Mouse (Mus musculus) erythroid progenitor cell, adult 5-6 weeks (primary cell): Measurements from ENCODE around the gene Gid8. TPM values are rescaled to one million over a fixed set of nuclear protein-coding genes. Genes with fewer than 3 reads are reported as not detected.

Source experiments
- ATAC-seq: replicated peaks from 2 replicates; pipeline ENCODE4 v1.8.0; 2016; ENCODE audit warnings: moderate number of reproducible peaks, mild to moderate bottlenecking, moderate TSS enrichment, inconsistent platforms; ENCODE audit not compliant: poor library complexity, low FRiP score, severe bottlenecking
- total RNA-seq, 2 experiments: library from RNA; stranded (forward) in 1 of 2; stranded (reverse) in 1 of 2; fragments of 150-400 nt in 1 of 2; fragments of 186-747, 209-891 nt in 1 of 2; gene quantifications; 2 replicates each; pipeline versions ENCODE4 v1.2.3 to v1.2.4; 2015 to 2017; ENCODE audit warnings: low replicate concordance in 2 of 2

Gene Gid8
- 193 and 195 TPM in 2 replicates for total RNA-seq (2015; ENCODE audit: low replicate concordance)
- total RNA-seq (2017; ENCODE audit: low replicate concordance), result 276 and 301 TPM in 2 replicates

DNA sequence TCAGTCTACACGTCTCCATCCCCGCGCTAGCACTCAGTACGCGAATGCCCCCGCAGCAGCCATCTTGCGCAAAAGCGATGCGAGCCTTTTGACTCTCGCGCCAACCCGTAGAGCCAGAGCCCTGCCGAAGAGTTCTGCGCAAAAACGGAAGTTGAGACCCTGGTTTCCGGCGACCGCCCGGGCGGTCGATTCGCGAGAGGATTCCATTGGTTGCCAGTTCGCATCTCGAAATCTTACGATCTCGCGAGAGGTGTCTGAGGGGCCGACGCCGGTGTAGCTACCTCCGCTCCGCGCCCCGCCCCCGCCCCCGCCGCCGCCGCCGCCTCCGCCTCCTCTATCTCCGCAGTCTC is at the start of gene Gid8, which contains the start of gene Dido1:
TSS of gene Gid8 (plus strand) at position 195 of the 350 bp plus-strand sequence.
TSS of gene Dido1 (minus strand) at position 77 of the 350 bp plus-strand sequence.
- ATAC-seq, result peak; percentile 81

DNA sequence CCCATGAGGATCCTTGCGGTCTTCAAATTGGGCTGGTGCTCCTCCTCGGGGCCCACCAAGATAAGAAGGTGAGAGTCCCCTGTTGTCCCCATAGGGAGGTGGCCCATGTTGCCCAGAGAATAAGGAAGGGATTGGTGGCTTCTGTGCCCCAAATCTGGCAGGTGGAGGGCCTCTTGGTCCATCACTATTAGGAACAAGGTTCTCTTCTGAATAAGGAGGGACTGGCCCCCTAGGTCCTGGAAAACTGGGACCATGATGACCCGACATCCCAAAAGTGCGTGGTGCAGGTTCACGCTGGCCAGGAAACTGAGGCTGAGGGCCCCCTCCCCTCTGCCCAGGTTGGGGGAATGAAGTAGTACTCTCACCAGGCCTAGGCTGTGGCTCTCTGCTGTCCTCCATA is 49.4 kb upstream of the Gid8 start:
- no peak for ATAC-seq

DNA sequence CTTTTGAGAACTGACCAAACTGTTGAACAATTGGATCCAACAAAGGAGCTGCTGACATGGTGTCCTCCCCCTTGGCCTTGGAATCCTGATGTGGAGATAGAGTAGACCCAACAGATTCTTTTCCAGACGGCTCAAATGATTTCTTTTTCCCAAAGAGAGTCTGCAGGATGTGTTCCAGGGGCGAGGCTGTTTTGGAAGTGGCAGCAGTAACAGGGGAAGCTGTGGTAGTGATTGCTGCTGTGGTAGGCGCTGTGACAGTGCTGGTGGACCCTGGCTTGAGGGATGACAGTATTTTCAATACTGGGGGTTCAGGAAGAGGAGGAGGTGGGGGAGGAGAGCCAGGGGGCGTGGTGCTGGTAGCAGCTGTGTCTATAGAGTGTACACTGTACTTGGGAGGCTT is 47.9 kb upstream of the Gid8 start:
- ATAC-seq, result no peak

DNA sequence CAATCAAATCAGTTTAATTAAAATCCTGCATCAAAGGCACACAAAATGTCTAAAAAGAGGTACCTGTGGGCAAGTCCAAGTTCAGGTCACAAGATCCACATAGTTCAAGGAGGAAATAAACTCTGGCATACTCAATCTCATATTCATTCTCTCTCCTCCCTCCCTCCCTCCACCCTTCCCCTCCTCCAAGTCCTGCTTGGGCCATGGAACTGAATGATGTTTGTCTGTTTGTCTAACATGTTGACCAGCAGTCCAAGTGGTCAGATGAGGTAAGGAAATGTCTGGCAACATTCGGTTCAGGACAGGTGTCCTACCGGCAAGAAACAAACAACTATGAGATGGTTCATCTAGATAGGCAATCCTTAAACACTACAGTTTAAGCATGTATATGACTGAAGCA is 33.2 kb upstream of the Gid8 start:
- ATAC-seq, result no peak

DNA sequence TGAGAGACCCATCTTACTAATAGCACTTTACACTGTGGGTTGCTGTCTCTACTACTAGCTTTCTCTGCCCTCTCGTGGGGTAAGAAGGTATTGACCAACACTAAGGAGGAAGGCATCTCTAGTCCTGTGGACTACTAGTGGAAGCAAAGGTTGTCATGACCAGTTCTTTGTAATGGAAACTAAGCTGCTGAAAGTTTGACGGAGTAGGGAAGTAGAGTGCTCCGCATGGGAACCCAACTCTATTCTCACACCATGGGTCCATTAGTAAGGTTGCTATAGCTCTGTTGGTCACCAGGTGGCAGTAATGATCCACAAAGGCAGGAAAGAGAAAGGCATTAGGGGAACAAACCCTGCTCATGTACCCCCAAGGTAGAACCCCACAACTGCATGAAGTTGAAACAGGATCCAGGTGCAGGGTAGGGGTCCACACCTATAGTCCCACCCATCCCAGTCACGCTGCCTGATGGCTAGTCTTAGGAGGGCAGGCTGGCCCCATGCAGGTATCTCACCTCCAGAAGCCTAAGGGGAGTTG is 31.2 kb upstream of the Gid8 start:
- peak; percentile 75 for ATAC-seq

GRCm38 (mm10) chr2:180681225-180681624 is 28.7 kb upstream of the Gid8 start:
- no peak for ATAC-seq

- peak; percentile 83 for ATAC-seq
Observed at GRCm38 (mm10) chr2:180683524-180683923, 26.4 kb upstream of the Gid8 start.

DNA sequence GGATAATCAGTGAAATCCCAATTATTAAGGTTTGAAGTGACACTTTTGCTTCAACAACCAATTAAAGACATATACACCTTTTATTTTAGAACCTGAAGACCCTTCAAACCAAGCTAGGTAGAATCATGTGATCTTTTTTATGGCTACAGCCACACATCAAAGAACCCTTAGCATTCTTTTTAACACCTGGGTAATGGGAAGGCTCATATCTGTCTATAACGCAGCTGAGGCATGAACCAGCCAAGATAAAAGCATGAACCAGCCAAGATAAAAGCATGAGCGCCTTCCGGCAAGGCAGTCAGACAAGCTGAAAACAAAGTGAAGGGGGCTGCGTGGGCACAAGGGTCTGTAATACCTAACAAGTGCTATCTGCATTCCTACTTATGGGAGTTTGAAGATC is 25.9 kb upstream of the Gid8 start:
- ATAC-seq, result no peak

GRCm38 (mm10) chr2:180689841-180690240 is 20.1 kb upstream of the Gid8 start:
- no peak for ATAC-seq

DNA sequence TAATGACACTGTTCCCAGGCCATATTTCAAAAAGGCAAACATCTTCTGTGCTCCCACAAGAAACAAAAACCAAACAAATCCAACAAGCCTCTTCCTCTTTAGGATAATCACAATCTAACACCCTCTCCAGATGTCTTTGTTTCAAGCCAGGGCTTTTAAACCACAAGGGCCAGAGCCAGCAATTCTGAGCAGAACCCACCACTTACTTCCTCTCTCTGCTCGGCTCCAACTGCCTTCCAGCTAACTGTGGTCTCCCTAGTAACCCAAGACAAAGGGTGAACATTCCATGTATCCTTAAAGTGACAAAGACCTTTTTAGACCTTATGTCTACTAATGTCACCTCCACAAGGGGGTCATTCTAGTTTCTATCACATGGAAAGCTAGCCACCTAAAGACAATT is 17.3 kb upstream of the Gid8 start:
- ATAC-seq, result no peak

- ATAC-seq, result no peak
Observed at GRCm38 (mm10) chr2:180695176-180695575, 14.7 kb upstream of the Gid8 start.

GRCm38 (mm10) chr2:180700457-180700856 is 9.5 kb upstream of the Gid8 start:
- ATAC-seq, result no peak

DNA sequence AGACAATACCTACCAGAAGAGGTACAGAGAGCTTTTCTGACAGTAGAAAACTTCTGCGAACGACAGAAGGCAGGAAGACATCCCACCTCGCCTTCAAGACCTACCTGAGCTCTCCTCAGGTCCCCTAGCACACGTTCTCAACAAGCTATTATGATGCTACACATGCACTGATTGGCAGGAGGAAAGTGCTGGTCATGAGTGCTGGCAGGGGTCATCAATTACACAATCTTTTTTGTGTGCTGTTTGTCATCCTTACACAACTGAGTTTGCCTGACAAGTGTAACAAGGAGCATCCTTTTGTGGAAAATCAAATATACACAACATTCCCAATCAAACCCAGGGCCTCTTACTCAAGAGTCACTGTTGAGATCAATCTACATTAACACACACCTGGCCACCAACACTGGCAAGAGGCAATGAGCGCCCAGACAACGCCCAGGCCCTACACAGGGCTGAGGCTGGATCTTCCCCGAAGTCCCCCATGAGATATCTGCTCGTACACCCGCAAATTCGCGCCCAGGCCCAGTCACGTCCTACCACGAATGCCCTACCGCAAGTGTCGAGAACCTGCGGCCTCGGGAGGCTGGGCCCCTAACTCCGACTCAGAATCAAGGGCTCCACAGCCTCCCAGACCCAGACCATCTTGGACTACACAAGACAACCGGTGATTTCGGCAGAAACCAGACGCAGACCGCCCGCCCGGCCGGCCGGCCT is 8.7 kb upstream of the Gid8 start:
- peak; percentile 51 for ATAC-seq

DNA sequence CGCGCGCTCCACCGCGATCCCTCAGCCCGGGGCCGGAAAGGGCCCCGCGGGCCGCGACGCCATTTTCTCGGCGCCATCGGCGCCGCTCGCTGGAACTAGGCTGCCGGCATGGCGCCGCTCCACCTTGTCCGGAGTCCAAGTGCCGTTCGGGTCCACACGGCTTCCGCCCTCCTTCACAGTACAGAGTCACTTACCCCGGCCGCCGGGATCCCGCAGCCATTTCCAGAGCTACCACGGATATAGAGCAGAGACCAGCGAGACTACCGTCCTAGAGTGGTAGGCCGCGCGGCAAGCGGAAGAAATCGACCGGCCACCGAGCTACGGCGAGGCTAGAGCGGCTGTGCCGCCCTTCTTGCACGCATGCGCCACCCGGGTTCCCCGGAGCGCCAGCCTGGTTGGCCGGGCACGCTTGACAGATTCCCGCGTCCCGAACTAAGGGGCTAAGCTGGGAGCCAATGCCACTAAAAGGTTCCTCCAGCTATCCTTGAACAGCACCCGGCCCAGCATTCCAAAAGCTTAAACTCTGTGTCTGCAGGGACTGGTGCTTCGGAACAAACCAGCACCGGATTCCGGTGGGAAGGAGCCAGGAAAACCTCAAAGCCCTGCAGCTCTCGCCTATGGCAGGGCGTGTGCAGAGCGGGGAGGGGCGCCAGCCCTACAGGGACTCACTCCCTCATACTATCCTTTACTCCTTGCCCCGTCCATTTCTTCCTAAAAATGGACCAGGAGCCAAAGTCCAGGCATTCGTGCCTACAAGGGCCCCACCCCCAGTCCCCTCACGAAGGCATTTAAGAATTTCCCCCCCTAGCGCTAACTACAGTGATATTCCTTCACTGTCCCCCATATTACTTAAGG is 7.9 kb upstream of the Gid8 start:
- peak; percentile 90 for ATAC-seq

DNA sequence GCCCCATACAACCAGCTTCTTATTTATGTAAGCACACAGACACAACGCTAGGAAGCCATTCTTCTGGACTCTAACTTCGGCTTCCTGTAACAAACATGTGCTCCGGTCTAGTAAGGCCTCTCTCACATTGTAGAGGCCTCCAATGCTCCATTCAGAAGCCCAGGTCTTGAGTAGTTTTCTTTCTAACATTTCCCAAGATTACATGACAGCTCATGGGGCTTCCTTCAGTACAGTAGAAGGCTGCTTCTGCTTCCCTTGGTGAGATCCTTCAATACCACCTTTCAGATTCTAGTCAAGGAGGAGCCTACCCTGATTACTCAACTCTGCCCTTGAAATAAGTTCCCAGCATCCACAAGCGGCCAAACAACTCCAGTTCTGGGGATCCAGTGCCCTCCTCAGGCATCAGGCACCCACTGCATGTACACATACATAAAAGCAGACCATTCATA is 7.2 kb upstream of the Gid8 start:
- no peak for ATAC-seq

GRCm38 (mm10) chr2:180703175-180703574 is 6.7 kb upstream of the Gid8 start:
- no peak for ATAC-seq

DNA sequence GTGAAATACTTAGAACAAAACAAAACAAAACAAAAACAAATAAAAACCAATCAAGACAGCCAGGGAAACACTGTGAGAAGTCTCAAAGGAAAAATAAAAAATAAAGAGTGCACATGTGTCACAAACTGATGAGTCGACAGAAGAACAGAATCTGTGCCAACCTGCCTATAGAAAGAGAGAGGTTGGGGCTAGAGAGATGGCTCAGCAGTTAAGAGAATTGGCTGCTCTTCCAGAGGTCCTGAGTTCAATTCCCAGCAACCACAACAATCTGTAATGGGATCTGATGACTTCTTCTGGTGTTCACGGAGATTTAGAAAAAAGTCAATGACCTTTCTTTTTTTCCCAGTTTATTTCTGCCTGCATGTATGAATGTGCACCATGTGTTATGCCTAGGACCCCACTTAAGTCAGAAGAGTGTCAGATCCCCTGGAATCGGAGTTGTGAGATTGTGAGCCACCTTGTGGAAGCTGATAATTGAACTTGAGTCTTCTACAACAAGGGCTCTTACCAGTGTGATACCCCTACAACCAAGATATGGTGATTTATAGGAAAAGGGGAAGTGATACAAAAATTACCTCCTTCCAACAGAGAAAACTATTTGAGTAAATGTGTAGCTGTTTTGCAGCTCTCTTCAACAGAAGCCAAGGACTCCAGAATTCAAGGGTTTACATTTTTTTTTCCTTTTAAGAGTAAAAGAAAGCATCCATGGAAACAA is 6.1 kb upstream of the Gid8 start:
- ATAC-seq, result no peak

- 0 out of 2 replicates have a peak, but pooled peaks have one; percentile 15 for ATAC-seq
Observed at GRCm38 (mm10) chr2:180704591-180704990, 5.3 kb upstream of the Gid8 start.

DNA sequence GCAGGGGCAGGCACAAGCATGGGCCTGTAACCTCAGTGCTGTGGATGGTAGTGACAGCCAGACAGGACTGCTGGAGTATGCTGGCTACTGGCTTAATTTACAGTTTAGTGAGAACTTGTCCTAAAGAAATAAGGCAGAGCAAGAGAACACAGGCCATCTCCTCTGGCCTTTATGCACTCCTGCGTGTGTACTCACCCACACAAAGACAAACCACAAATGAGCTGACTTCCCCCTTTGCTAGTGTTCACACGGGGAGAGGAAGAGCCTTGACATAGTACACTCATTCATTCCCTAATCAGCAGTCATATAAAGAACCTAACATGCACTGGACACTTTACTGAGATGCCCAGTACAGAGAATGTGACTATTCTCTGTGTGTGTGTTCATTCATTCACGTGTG is 4.9 kb upstream of the Gid8 start:
- ATAC-seq, result no peak

DNA sequence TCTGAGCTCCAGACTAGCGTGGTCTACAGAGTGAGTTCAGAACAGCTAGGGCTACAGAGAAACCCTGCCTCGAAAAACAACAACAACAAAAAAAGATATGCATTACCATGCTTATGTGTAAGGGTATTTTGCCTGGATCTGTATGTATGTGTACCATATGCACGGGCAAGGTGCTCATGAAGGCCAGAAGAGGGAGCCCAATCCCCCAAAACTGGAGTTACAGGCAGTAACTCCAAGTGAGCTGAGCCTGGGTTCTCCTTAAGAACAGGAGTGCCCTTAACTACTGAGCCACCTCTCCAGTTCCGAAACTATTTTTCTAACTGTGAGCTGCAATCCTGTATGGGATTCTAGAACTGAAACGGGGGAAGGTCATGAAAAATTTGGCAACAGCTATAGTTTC is 3.9 kb upstream of the Gid8 start:
- ATAC-seq, result no peak
